Mouse (Mus musculus) small intestine, adult 2 months (tissue): ENCODE measurements around the gene Aida.

Experiments
- CTCF ChIP-seq: fragments of 200-500 bp; IDR thresholded peaks from 2 replicates; pipeline ENCODE4 v1.5.1; 2012; ENCODE audit warnings: low read depth, mild to moderate bottlenecking, control low read depth, inconsistent platforms, low read length, moderate library complexity, mixed read lengths; ENCODE audit not compliant: insufficient replicate concordance, insufficient read length; ENCODE audit errors: extremely low read depth
- POLR2A ChIP-seq: fragments of 200-500 bp; IDR thresholded peaks from 2 replicates; pipeline ENCODE4 v1.6.1; 2012; ENCODE audit warnings: low read depth, mild to moderate bottlenecking, control low read depth, inconsistent platforms, low read length, moderate library complexity

GRCm38 (mm10) chr1:183307555-183307954 lies 11.2 kb downstream of the Aida start:
- TF ChIP-seq CTCF (no peak), POLR2A (no peak)
